Mouse (Mus musculus) kidney, adult 2 months (tissue): ENCODE data around the gene Prss43. TPM values are rescaled to one million over a fixed set of nuclear protein-coding genes. Genes with fewer than 3 reads are reported as not detected.
A peak's percentile ranks its signal among the peaks of the same experiment; 100 is the strongest.

Source experiments
- DNase-seq: peaks from one replicate; pipeline ENCODE4 v3.0.0; 2021
- H3K27ac ChIP-seq: fragments of 200-500 bp; 2 replicates; pipeline ENCODE4 v1.5.1; 2012; ENCODE audit warnings: low read depth, low read length, control low read depth, inconsistent platforms; ENCODE audit not compliant: insufficient read depth
- H3K27me3 ChIP-seq: fragments of 200-500 bp; replicated peaks from 2 replicates; pipeline ENCODE4 v1.6.1; 2012; ENCODE audit warnings: mild to moderate bottlenecking, moderate library complexity, low read length, inconsistent platforms; ENCODE audit not compliant: control insufficient read depth, insufficient read depth
- H3K36me3 ChIP-seq: fragments of 200-500 bp; 2 replicates; pipeline ENCODE4 v1.6.1; 2012; ENCODE audit warnings: mild to moderate bottlenecking, moderate library complexity, low read length, inconsistent platforms; ENCODE audit not compliant: control insufficient read depth, insufficient read depth
- H3K4me1 ChIP-seq: fragments of 200-500 bp; 2 replicates; pipeline ENCODE4 v1.6.1; 2011; ENCODE audit warnings: low read length; ENCODE audit not compliant: control insufficient read depth, insufficient read depth
- H3K4me3 ChIP-seq: fragments of 200-500 bp; 2 replicates; pipeline ENCODE4 v1.5.1; 2011; ENCODE audit warnings: mild to moderate bottlenecking, low read depth, low read length, control low read depth; ENCODE audit not compliant: insufficient read depth
- CTCF ChIP-seq: fragments of 200-500 bp; conservative IDR thresholded peaks from 2 replicates; pipeline ENCODE4 v1.5.1; 2011; ENCODE audit warnings: low read depth, mild to moderate bottlenecking, control low read depth, low read length, moderate library complexity, mixed read lengths; ENCODE audit not compliant: insufficient read depth, insufficient read length
- POLR2A ChIP-seq: fragments of 200-500 bp; IDR thresholded peaks from one replicate; pipeline ENCODE4 v1.6.1; 2011; ENCODE audit warnings: low read depth, low read length, control low read depth
- WGBS: fragments of 180-500 bp; shearing (Covaris S2); methylation state at CpG from one replicate; pipeline ENCODE4 v1.1.7; 2018; 5-methylcytosine and 5-hydroxymethylcytosine counted together
- polyA plus RNA-seq: library from polyadenylated mRNA; depleted of rRNA; stranded (reverse); fragments of >200 nt; gene quantifications from 2 replicates; pipeline ENCODE4 v1.2.3, GENCODE M21; 2012

Prss43 gene
- polyA plus RNA-seq, 1 experiment: not detected

- 22% methylated on average over 49 of the region's 50 CpGs for WGBS
- no peak for TF ChIP-seq POLR2A
- 0 out of 2 replicates have a peak, but pooled peaks have one; percentile 26 for TF ChIP-seq CTCF
- H3K4me1 ChIP-seq: no peaks in the 10 kb centered on the region
These were observed 31.4 kb downstream of the Prss43 start, which contains the start of gene Prss50 for GRCm38 (mm10) chr9:110857781-110858472. Gene Prss50, plus strand, starts transcription at chr9:110857967.

DNA sequence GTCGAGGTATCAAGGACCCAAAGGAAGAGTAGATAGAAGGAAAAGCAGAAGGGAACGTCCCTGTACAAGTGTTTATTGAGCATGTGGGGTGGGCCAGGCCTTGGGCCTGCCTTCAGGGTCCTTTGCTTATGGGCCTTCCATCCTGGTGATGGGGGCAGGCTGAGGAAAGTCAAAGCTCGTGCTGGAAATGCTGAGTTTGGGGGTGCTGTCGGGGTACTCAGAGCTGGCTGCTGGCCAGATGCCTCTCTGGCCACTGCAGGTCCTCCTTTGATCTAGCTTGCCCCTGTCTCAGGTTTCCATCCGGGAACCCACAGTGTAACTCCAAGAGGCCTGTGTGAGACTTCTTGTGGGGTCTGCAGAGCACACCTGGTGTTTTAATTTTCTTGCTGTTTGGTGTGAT, 32.0 kb downstream of the Prss43 start:
- WGBS: 75% methylated on average over 5 of the region's 5 CpGs
- no peak overlapping the region for H3K4me3 ChIP-seq
- H3K4me1 ChIP-seq: no peaks in the 10 kb centered on the region
- no peaks in the 10 kb centered on the region for H3K36me3 ChIP-seq
- DNase-seq: no peak
- H3K27me3 ChIP-seq: no peaks in the 10 kb centered on the region
- no peak overlapping the region for H3K27ac ChIP-seq
- TF ChIP-seq CTCF (no peak), POLR2A (no peak)

More at GRCm38 (mm10) chr9:110857781-110858472, 31.4 kb downstream of the Prss43 start, which contains the start of gene Prss50:
- DNase-seq: no peak
- Histone ChIP-seq H3K27ac (no peak within 1 kb of the TSS), H3K4me3 (no peak within 1 kb of the TSS), H3K27me3 (no peaks in the 10 kb centered on the region), H3K36me3 (no peaks in the 10 kb centered on the region)

DNA sequence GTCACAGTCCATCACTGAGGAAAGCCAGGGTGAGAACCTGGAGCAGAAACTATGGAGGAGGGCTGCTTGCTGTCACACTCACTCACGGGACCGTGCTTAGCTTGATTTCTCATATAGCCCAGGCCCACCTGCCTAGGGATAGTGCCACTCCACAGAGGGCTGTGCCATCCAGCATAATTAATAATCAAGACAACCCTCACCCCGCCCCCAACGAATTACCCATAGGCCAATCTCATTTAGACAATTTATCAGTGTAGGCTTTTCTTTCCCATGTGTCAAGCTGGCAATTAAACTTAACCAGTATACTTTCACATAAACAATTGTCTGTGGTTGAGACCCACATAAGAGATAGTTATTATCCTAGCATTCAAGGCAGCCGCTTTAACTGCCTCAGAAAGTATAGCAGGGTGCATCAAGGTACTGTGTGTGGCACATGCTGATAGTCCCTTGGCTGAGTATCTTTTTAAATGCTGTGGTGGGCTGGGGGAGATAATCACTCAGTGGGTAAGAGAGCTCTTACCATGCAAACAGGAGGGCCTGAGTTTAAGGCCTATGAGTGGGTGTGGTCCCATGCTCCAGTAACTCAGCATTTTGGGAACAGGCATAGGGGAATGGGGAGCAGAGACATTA, 32.6 kb downstream of the Prss43 start:
- DNase-seq: no peak
- 90% methylated on average over 5 of the region's 5 CpGs for WGBS

GRCm38 (mm10) chr9:110871030-110871429, 44.5 kb downstream of the Prss43 start:
- TF ChIP-seq POLR2A (no peak), CTCF (peak; percentile 87)
- WGBS: 30% methylated on average over 7 of the region's 7 CpGs
- H3K4me3 ChIP-seq: no peak overlapping the region
- no peaks in the 10 kb centered on the region; the same call in 1 of the 2 replicates for H3K36me3 ChIP-seq
- H3K27ac ChIP-seq: no peak overlapping the region
- no peaks in the 10 kb centered on the region for H3K27me3 ChIP-seq
- H3K4me1 ChIP-seq: no peaks in the 10 kb centered on the region; the same call in 1 of the 2 replicates
- peak; percentile 69 for DNase-seq

More for the DNA sequence above, 32.6 kb downstream of the Prss43 start:
- no peak overlapping the region for H3K27ac ChIP-seq
- no peaks in the 10 kb centered on the region for H3K4me1 ChIP-seq
- TF ChIP-seq CTCF: no peak
- TF ChIP-seq POLR2A: no peak
- H3K36me3 ChIP-seq: no peaks in the 10 kb centered on the region
- H3K27me3 ChIP-seq: no peaks in the 10 kb centered on the region
- no peak overlapping the region for H3K4me3 ChIP-seq

- H3K4me3 ChIP-seq: no peak overlapping the region
- H3K36me3 ChIP-seq: no peaks in the 10 kb centered on the region
- H3K27me3 ChIP-seq: no peaks in the 10 kb centered on the region
- DNase-seq: peak; percentile 77
- H3K4me1 ChIP-seq: peaks cover 19% of the 10 kb centered on the region
- WGBS: 33% methylated on average over 40 of the region's 40 CpGs
- TF ChIP-seq POLR2A: no peak
- TF ChIP-seq CTCF: no peak
- no peak overlapping the region for H3K27ac ChIP-seq
These were observed 47.5 kb downstream of the Prss43 start for GRCm38 (mm10) chr9:110873681-110874659.

GRCm38 (mm10) chr9:110874660-110875191, 48.2 kb downstream of the Prss43 start:
- Histone ChIP-seq H3K27ac (no peak overlapping the region), H3K4me3 (no peak overlapping the region), H3K27me3 (no peaks in the 10 kb centered on the region), H3K36me3 (no peaks in the 10 kb centered on the region), H3K4me1 (peaks cover 19% of the 10 kb centered on the region)
- no peak for DNase-seq
- TF ChIP-seq CTCF: no peak
- TF ChIP-seq POLR2A: no peak
- whole genome bisulfite sequencing: 59% methylated on average over 3 of the region's 3 CpGs
